Mouse (Mus musculus) kidney, adult 11 months (tissue): ENCODE data around the gene Olfr917.

Experiments used
- DNase-seq: peaks from one replicate; pipeline ENCODE4 v3.0.0; 2022

The Olfr917 gene

GRCm38 (mm10) chr9:38665742-38666141, at the start of gene Olfr917:
Gene Olfr917 (minus strand): TSS chr9:38665842.
- DNase-seq, result no peak

GRCm38 (mm10) chr9:38674501-38674900, 8.9 kb upstream of the Olfr917 start, which contains the start of gene Olfr918:
Gene Olfr918 (minus strand): TSS chr9:38674601.
- DNase-seq, result no peak

GRCm38 (mm10) chr9:38672887-38673286, 7.2 kb upstream of the Olfr917 start:
- no peak for DNase-seq

GRCm38 (mm10) chr9:38659775-38660174, 5.9 kb downstream of the Olfr917 start, which contains the start of gene Olfr916:
Gene Olfr916 (minus strand): TSS chr9:38659875.
- no peak for DNase-seq

GRCm38 (mm10) chr9:38632406-38632805, 33.2 kb downstream of the Olfr917 start:
- DNase-seq, result no peak
